Comparison of ENCODE assay signal across 10 mouse cellular contexts in genomic region chr17:12187782-12188181, GRCm38 (mm10).
A peak's percentile ranks its signal among the peaks of the same experiment; 100 is the strongest.
DNase-seq lines count a peak whose midpoint lies in the region; ATAC-seq and TF ChIP-seq lines count a peak whose summit lies in the region.
"Had no signal": no experiment of that assay in that cellular context is flagged by ENCODE, and none has a peak within 500 bp of the region (broad histone marks: within the 10 kb centered on the region; RNA-seq: fewer than 3 reads in every experiment).

No protein-coding gene starts in this region.

- peaks cover 2% of the 10 kb centered on the region; the same call in 1 of the 2 replicates for H3K36me3 ChIP-seq in heart, embryonic 10.5 days

- peaks cover 10% of the 10 kb centered on the region; the same call in 1 of the 2 replicates for H3K4me1 ChIP-seq in heart, embryonic 10.5 days

- 83% methylated on average over 1 of the region's 1 CpGs for WGBS in heart, embryonic 10.5 days

- intact Hi-C loops in heart, postnatal 36 days (cut with DNase I) = no loop called here

- no peaks in the 10 kb centered on the region for H3K9me3 ChIP-seq in heart, embryonic 10.5 days
- H3K9me3 ChIP-seq: neural tube, embryonic 13.5 days had no signal

- no peak for DNase-seq in heart, embryonic 10.5 days (ENCODE audit: low spot score)
- DNase-seq in heart, postnatal 36 days = no peak
- peak; percentile 55 to 71 for DNase-seq in right cerebral cortex, adult 2 months (ENCODE audit: low spot score in 2 of 2)
- no peak for DNase-seq in right cerebral cortex, postnatal 14 days
- peak; percentile 67 to 84 for DNase-seq in layer of hippocampus, adult 2 months (ENCODE audit: low spot score in 2 of 2)
- DNase-seq in right cerebral cortex, postnatal 4 days = peak; percentile 47
- DNase-seq: cerebellum, adult 11-12 months had no signal

- H3K27me3 ChIP-seq in heart, embryonic 10.5 days (ENCODE audit: insufficient read depth, poor library complexity, severe bottlenecking) = no peaks in the 10 kb centered on the region
- H3K27me3 ChIP-seq: neural tube, embryonic 13.5 days had no signal

- no peak for ATAC-seq in granulocyte monocyte progenitor cell, adult 5-6 weeks (replicated peaks; ENCODE audit: poor library complexity, severe bottlenecking)
- no peak for ATAC-seq in erythroblast, adult 5-6 weeks (replicated peaks; ENCODE audit: low FRiP score, poor library complexity, severe bottlenecking)

- TF ChIP-seq CTCF in layer of hippocampus, adult 2 months (conservative IDR thresholded peaks at IDR 0.05) = no peak

- no peak overlapping the region for H3K4me3 ChIP-seq in heart, embryonic 10.5 days
- no peak overlapping the region for H3K4me3 ChIP-seq in layer of hippocampus, adult 2 months
- H3K4me3 ChIP-seq: neural tube, embryonic 13.5 days had no signal

- 0 out of 2 replicates have a peak overlapping the region, but pooled peaks have one; percentile 9 for H3K27ac ChIP-seq in heart, embryonic 10.5 days
- H3K27ac ChIP-seq in layer of hippocampus, adult 2 months = peak overlapping the region; percentile 70
- H3K27ac ChIP-seq: neural tube, embryonic 13.5 days had no signal

Comparison
In these comparisons a context has a peak if more than half of its experiments do, and no peak if none do; other contexts are left out.
1. DNase-seq: peak in right cerebral cortex, adult 2 months (2 of 2), layer of hippocampus, adult 2 months (2 of 2) and right cerebral cortex, postnatal 4 days (single experiment); none in heart, embryonic 10.5 days (single experiment), heart, postnatal 36 days (0 of 2) and right cerebral cortex, postnatal 14 days (single experiment).